In the genomic region with DNA sequence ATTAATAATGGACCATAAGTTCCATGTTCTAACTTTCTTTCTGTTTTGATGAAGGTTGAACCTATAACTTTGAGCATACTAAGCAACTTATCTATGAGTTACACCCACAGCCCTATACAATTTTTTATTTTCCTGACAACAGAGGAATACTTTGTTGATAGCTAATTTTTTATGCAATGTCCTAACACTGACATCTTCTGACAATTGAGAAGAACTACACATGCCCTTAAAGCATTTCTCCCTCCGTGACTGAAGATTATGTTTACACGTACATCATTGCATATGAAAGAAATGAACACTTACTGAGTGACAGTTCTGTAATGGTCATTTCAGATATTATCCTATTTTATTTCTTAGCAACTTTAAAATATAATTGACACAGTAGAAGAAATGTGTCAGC, we compare ENCODE assay signal across 23 mouse cellular contexts. TPM values are rescaled to one million over a fixed set of nuclear protein-coding genes. Genes with fewer than 3 reads are reported as not detected.
DNase-seq lines count a peak whose midpoint lies in the region; ATAC-seq and TF ChIP-seq lines count a peak whose summit lies in the region.
"Had no signal": no experiment of that assay in that cellular context is flagged by ENCODE, and none has a peak within 500 bp of the region (broad histone marks: within the 10 kb centered on the region; RNA-seq: fewer than 3 reads in every experiment).

No protein-coding gene starts in this region.

- H3K4me1 ChIP-seq in heart, postnatal 0 days (ENCODE audit: control insufficient read depth, insufficient read depth) = no peaks in the 10 kb centered on the region
- H3K4me1 ChIP-seq in heart, embryonic 10.5 days = no peaks in the 10 kb centered on the region
- H3K4me1 ChIP-seq in liver, postnatal 0 days (ENCODE audit: insufficient read depth) = no peaks in the 10 kb centered on the region
- no peaks in the 10 kb centered on the region for H3K4me1 ChIP-seq in liver, embryonic 12.5 days
- H3K4me1 ChIP-seq: embryonic facial prominence, embryonic 15.5 days; forebrain, embryonic 10.5 days; heart, embryonic 13.5 days; kidney, embryonic 15.5 days; limb, embryonic 12.5 days; midbrain, embryonic 12.5 days had no signal

- H3K27me3 ChIP-seq in heart, postnatal 0 days (ENCODE audit: control insufficient read depth, insufficient read depth, low read length) = no peaks in the 10 kb centered on the region
- H3K27me3 ChIP-seq in heart, embryonic 10.5 days (ENCODE audit: insufficient read depth, poor library complexity, severe bottlenecking) = no peaks in the 10 kb centered on the region
- H3K27me3 ChIP-seq in liver, postnatal 0 days (ENCODE audit: insufficient read depth, low read length) = no peaks in the 10 kb centered on the region
- H3K27me3 ChIP-seq in liver, embryonic 12.5 days (replicated peaks) = no peaks in the 10 kb centered on the region
- H3K27me3 ChIP-seq: embryonic facial prominence, embryonic 15.5 days; heart, embryonic 13.5 days; kidney, embryonic 15.5 days; limb, embryonic 12.5 days; midbrain, embryonic 12.5 days had no signal

- H3K4me2 ChIP-seq in heart, postnatal 0 days (ENCODE audit: low read depth, low read length) = no peak overlapping the region
- H3K4me2 ChIP-seq in liver, postnatal 0 days (ENCODE audit: low read depth, low read length) = no peak overlapping the region
- H3K4me2 ChIP-seq in liver, embryonic 12.5 days = no peak overlapping the region
- H3K4me2 ChIP-seq: embryonic facial prominence, embryonic 15.5 days; heart, embryonic 13.5 days; kidney, embryonic 15.5 days; limb, embryonic 12.5 days; midbrain, embryonic 12.5 days had no signal

- H3K9ac ChIP-seq in heart, postnatal 0 days (replicated peaks; ENCODE audit: low read depth, low read length) = no peak overlapping the region
- no peak overlapping the region for H3K9ac ChIP-seq in liver, postnatal 0 days (replicated peaks)
- no peak overlapping the region for H3K9ac ChIP-seq in liver, embryonic 12.5 days
- H3K9ac ChIP-seq: embryonic facial prominence, embryonic 15.5 days; heart, embryonic 13.5 days; kidney, embryonic 15.5 days; limb, embryonic 12.5 days; midbrain, embryonic 12.5 days had no signal

- ATAC-seq in heart, postnatal 0 days (ENCODE audit: insufficient read depth, low read depth) = no peak
- no peak for ATAC-seq in liver, postnatal 0 days
- ATAC-seq in liver, embryonic 12.5 days = no peak

- 0 out of 2 replicates have a peak, but pooled peaks have one; percentile 19 for TF ChIP-seq CTCF in heart, postnatal 0 days (IDR thresholded peaks at IDR 0.05; ENCODE audit: low read depth)
- peak; percentile 26; the same call in 1 of the 2 replicates for TF ChIP-seq CTCF in liver, postnatal 0 days (IDR thresholded peaks at IDR 0.05; ENCODE audit: low read depth)

- no peak overlapping the region for H3K27ac ChIP-seq in heart, postnatal 0 days (ENCODE audit: low read depth)
- no peak overlapping the region for H3K27ac ChIP-seq in heart, embryonic 10.5 days
- no peak overlapping the region for H3K27ac ChIP-seq in liver, postnatal 0 days (ENCODE audit: low read depth)
- H3K27ac ChIP-seq in liver, embryonic 12.5 days = no peak overlapping the region
- H3K27ac ChIP-seq: embryonic facial prominence, embryonic 15.5 days; forebrain, embryonic 10.5 days; heart, embryonic 13.5 days; kidney, embryonic 15.5 days; limb, embryonic 12.5 days; macrophage; midbrain, embryonic 12.5 days had no signal

- no peaks in the 10 kb centered on the region for H3K36me3 ChIP-seq in heart, postnatal 0 days (replicated peaks; ENCODE audit: control insufficient read depth, insufficient read depth, low read length)
- H3K36me3 ChIP-seq in heart, embryonic 10.5 days = no peaks in the 10 kb centered on the region
- no peaks in the 10 kb centered on the region for H3K36me3 ChIP-seq in liver, postnatal 0 days (replicated peaks; ENCODE audit: insufficient read depth, low read length)
- no peaks in the 10 kb centered on the region for H3K36me3 ChIP-seq in liver, embryonic 12.5 days
- H3K36me3 ChIP-seq: embryonic facial prominence, embryonic 15.5 days; forebrain, embryonic 10.5 days; heart, embryonic 13.5 days; kidney, embryonic 15.5 days; limb, embryonic 12.5 days; midbrain, embryonic 12.5 days had no signal

- H3K4me3 ChIP-seq in heart, postnatal 0 days (ENCODE audit: low read depth, low read length) = no peak overlapping the region
- H3K4me3 ChIP-seq in heart, embryonic 10.5 days = no peak overlapping the region
- H3K4me3 ChIP-seq in liver, postnatal 0 days (ENCODE audit: low read depth, low read length) = no peak overlapping the region
- H3K4me3 ChIP-seq in liver, embryonic 12.5 days = no peak overlapping the region
- H3K4me3 ChIP-seq: embryonic facial prominence, embryonic 15.5 days; forebrain, embryonic 10.5 days; heart, embryonic 13.5 days; kidney, embryonic 15.5 days; limb, embryonic 12.5 days; midbrain, embryonic 12.5 days had no signal

- H3K9me3 ChIP-seq in heart, postnatal 0 days (replicated peaks; ENCODE audit: control insufficient read depth, low read length) = no peaks in the 10 kb centered on the region
- H3K9me3 ChIP-seq in heart, embryonic 10.5 days = no peaks in the 10 kb centered on the region
- no peaks in the 10 kb centered on the region for H3K9me3 ChIP-seq in liver, postnatal 0 days (ENCODE audit: low read length)
- H3K9me3 ChIP-seq in liver, embryonic 12.5 days (replicated peaks) = no peaks in the 10 kb centered on the region
- H3K9me3 ChIP-seq: embryonic facial prominence, embryonic 15.5 days; forebrain, embryonic 10.5 days; heart, embryonic 13.5 days; kidney, embryonic 15.5 days; limb, embryonic 12.5 days; midbrain, embryonic 12.5 days had no signal

- DNase-seq in heart, postnatal 0 days (ENCODE audit: low spot score) = no peak
- DNase-seq in heart, embryonic 10.5 days (ENCODE audit: low spot score) = no peak
- DNase-seq in liver, postnatal 0 days = no peak
- DNase-seq in A20 (ENCODE audit: low read depth, low spot score) = peak; percentile 1
- peak; percentile 3 for DNase-seq in brain, adult 2 months (ENCODE audit: low read depth, low spot score)
- no peak for DNase-seq in right cerebral cortex, adult 2 months (ENCODE audit: low spot score in 2 of 2)
- DNase-seq: adrenal gland, postnatal 14 days; cerebellum, adult 8-10 months had no signal

- WGBS in heart, postnatal 0 days = 43% methylated on average over 2 of the region's 2 CpGs
- WGBS in heart, embryonic 10.5 days = 76% methylated on average over 2 of the region's 2 CpGs
- 55% methylated on average over 2 of the region's 2 CpGs for WGBS in liver, postnatal 0 days (ENCODE audit: insufficient replicate concordance)
- WGBS in liver, embryonic 12.5 days (ENCODE audit: insufficient replicate concordance) = 62% methylated on average over 2 of the region's 2 CpGs

- TF ChIP-seq EP300 in heart, postnatal 0 days (IDR thresholded peaks at IDR 0.05; ENCODE audit: low read depth) = no peak
- no peak for TF ChIP-seq EP300 in liver, postnatal 0 days (IDR thresholded peaks at IDR 0.05; ENCODE audit: low read depth)

RNA-seq across cellular contexts. Expression of a gene that starts 36.0 kb away (rescaled TPM):
- not detected in 2 replicates for total RNA-seq in heart, postnatal 0 days (2014; rRNA removed; ENCODE audit: low replicate concordance)
- polyA plus RNA-seq in heart, postnatal 0 days (2015; fragmentation: Nextera tagmentation; extraction: Ambion mirVana) = not detected in 2 replicates
- not detected in 2 replicates for polyA plus RNA-seq in heart, embryonic 10.5 days (2016; fragmentation: Nextera tagmentation; extraction: Ambion mirVana)
- not detected in 2 replicates for polyA plus RNA-seq in liver, postnatal 0 days (2015; fragmentation: Nextera tagmentation; extraction: Ambion mirVana)
- not detected in 2 replicates for polyA plus RNA-seq in liver, embryonic 12.5 days (2016; fragmentation: Nextera tagmentation; extraction: Ambion mirVana)
- total RNA-seq: adrenal gland, postnatal 14 days; hematopoietic stem cell, adult 5-6 weeks; layer of hippocampus, adult 18-20 months; left cerebral cortex, adult 18-20 months; neutrophil, adult 5-6 weeks had no signal
- polyA plus RNA-seq: embryonic facial prominence, embryonic 15.5 days; forebrain, embryonic 10.5 days; gonadal fat pad, adult 2 months; heart, embryonic 13.5 days; kidney, embryonic 15.5 days; limb, embryonic 12.5 days; liver, embryonic 16.5 days; macrophage; midbrain, embryonic 12.5 days; small intestine, adult 2 months had no signal

Comparison
In these comparisons a context has a peak if more than half of its experiments do, and no peak if none do; other contexts are left out.
1. DNase-seq: peak in A20 (single experiment) and brain, adult 2 months (single experiment); none in heart, postnatal 0 days (single experiment), heart, embryonic 10.5 days (single experiment), liver, postnatal 0 days (single experiment) and right cerebral cortex, adult 2 months (0 of 2).